Comparison of ENCODE assay signal across 9 mouse cellular contexts in the genomic region with DNA sequence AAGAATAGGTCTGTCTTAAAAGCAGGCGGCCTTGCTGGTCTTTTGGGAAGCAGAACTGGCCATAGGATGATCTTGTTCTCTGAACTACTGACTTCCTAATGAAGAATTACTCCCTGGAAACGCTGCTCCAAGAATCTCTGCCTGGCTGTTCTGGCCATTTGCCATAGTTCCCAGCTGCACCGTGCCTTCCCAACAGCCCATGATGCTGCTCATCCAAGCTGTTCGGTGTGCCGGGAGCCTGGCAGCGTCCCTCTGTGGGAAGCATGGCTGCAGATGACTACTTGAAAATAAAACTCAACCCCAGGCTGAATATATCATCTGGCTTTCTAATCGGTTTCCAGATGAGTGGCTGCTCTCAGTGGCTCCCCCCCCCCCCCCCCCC.
DNase-seq lines count a peak whose midpoint lies in the region; ATAC-seq lines count a peak whose summit lies in the region.
"Had no signal": no experiment of that assay in that cellular context is flagged by ENCODE, and none has a peak within 500 bp of the region (broad histone marks: within the 10 kb centered on the region; RNA-seq: fewer than 3 reads in every experiment).

No protein-coding gene starts in this region.

- 65% methylated on average over 7 of the region's 7 CpGs for WGBS in forebrain, embryonic 12.5 days
- 80% methylated on average over 7 of the region's 7 CpGs for WGBS in forebrain, embryonic 11.5 days

- DNase-seq in forebrain, embryonic 11.5 days (ENCODE audit: low spot score), result no peak
- DNase-seq in brain, embryonic 18.5 days (ENCODE audit: low read depth, low spot score), result peak; percentile 42
- peak; percentile 57 to 73 for DNase-seq in frontal cortex, postnatal 36 days (ENCODE audit: low spot score in 2 of 2)
- DNase-seq in layer of hippocampus, adult 18-20 months (ENCODE audit: low spot score in 2 of 2), result peak; percentile 82 to 92
- DNase-seq in lung, postnatal 25 days (ENCODE audit: low spot score), result peak; percentile 12
- DNase-seq in testis, postnatal 10 days (ENCODE audit: low spot score), result peak; percentile 54
- DNase-seq in thymus, adult 18-20 months, result no peak

- no peak overlapping the region for H3K4me3 ChIP-seq in forebrain, embryonic 12.5 days (replicated peaks)
- no peak overlapping the region for H3K4me3 ChIP-seq in forebrain, embryonic 11.5 days (ENCODE audit: low read depth, low read length)
- H3K4me3 ChIP-seq: limb, embryonic 15.5 days had no signal

- H3K9ac ChIP-seq in forebrain, embryonic 12.5 days, result no peak overlapping the region
- H3K9ac ChIP-seq in forebrain, embryonic 11.5 days (ENCODE audit: low read length), result no peak overlapping the region
- H3K9ac ChIP-seq: limb, embryonic 15.5 days had no signal

- 0 out of 2 replicates have a peak overlapping the region, but pooled peaks have one; percentile 50 for H3K27ac ChIP-seq in forebrain, embryonic 12.5 days
- no peak overlapping the region for H3K27ac ChIP-seq in forebrain, embryonic 11.5 days (ENCODE audit: low read depth, low read length)

- H3K27me3 ChIP-seq in forebrain, embryonic 12.5 days, result no peaks in the 10 kb centered on the region
- no peaks in the 10 kb centered on the region for H3K27me3 ChIP-seq in forebrain, embryonic 11.5 days (ENCODE audit: control insufficient read depth, insufficient read depth, low read length)
- H3K27me3 ChIP-seq: limb, embryonic 15.5 days had no signal

- no peak overlapping the region for H3K4me2 ChIP-seq in forebrain, embryonic 12.5 days
- H3K4me2 ChIP-seq in forebrain, embryonic 11.5 days (ENCODE audit: low read depth, low read length, severe bottlenecking), result no peak overlapping the region
- H3K4me2 ChIP-seq: limb, embryonic 15.5 days had no signal

- no peaks in the 10 kb centered on the region for H3K36me3 ChIP-seq in forebrain, embryonic 12.5 days (replicated peaks)
- no peaks in the 10 kb centered on the region for H3K36me3 ChIP-seq in forebrain, embryonic 11.5 days (ENCODE audit: control insufficient read depth, insufficient read depth, low read length)
- H3K36me3 ChIP-seq: limb, embryonic 15.5 days had no signal

- no peaks in the 10 kb centered on the region for H3K9me3 ChIP-seq in forebrain, embryonic 12.5 days
- no peaks in the 10 kb centered on the region for H3K9me3 ChIP-seq in forebrain, embryonic 11.5 days (ENCODE audit: control insufficient read depth, low read length)
- H3K9me3 ChIP-seq: limb, embryonic 15.5 days had no signal

- peaks cover 31% of the 10 kb centered on the region for H3K4me1 ChIP-seq in forebrain, embryonic 12.5 days
- 0 out of 2 replicates have a peak, but pooled peaks cover 2% of the 10 kb centered on the region for H3K4me1 ChIP-seq in forebrain, embryonic 11.5 days (replicated peaks; ENCODE audit: control insufficient read depth, insufficient read depth, low read length)

- no peak for ATAC-seq in forebrain, embryonic 12.5 days (ENCODE audit: low FRiP score)
- ATAC-seq in forebrain, embryonic 11.5 days (replicated peaks; ENCODE audit: low FRiP score), result no peak

Comparison
In these comparisons a context has a peak if more than half of its experiments do, and no peak if none do; other contexts are left out.
1. DNase-seq: peak in brain, embryonic 18.5 days (single experiment), frontal cortex, postnatal 36 days (2 of 2), layer of hippocampus, adult 18-20 months (2 of 2), lung, postnatal 25 days (single experiment) and testis, postnatal 10 days (single experiment); none in forebrain, embryonic 11.5 days (single experiment) and thymus, adult 18-20 months (0 of 2).